Mouse (Mus musculus) heart, adult 2 months (tissue): ENCODE data around the gene Nrxn3. TPM values are rescaled to one million over a fixed set of nuclear protein-coding genes. Genes with fewer than 3 reads are reported as not detected.

Source experiments
- DNase-seq, 2 experiments: peaks; one replicate each; pipeline ENCODE4 v3.0.0; 2021
- H3K27ac ChIP-seq: fragments of 200-600 bp; 2 replicates; pipeline ENCODE4 v1.8.1; 2022
- H3K27me3 ChIP-seq: fragments of 200-500 bp; 2 replicates; pipeline ENCODE4 v1.6.1; 2012; ENCODE audit warnings: mild to moderate bottlenecking, low read length, inconsistent platforms, mixed read lengths; ENCODE audit not compliant: control insufficient read depth, insufficient read depth
- H3K36me3 ChIP-seq: fragments of 200-500 bp; 2 replicates; pipeline ENCODE4 v1.6.1; 2012; ENCODE audit warnings: low read length, inconsistent platforms; ENCODE audit not compliant: control insufficient read depth, insufficient read depth
- H3K4me1 ChIP-seq: fragments of 200-500 bp; 2 replicates; pipeline ENCODE4 v1.6.1; 2011; ENCODE audit warnings: low read length; ENCODE audit not compliant: control insufficient read depth, insufficient read depth
- H3K4me3 ChIP-seq: fragments of 200-600 bp; 2 replicates; pipeline ENCODE4 v1.8.1; 2022
- H3K79me2 ChIP-seq: fragments of 200-500 bp; replicated peaks from 2 replicates; pipeline ENCODE4 v1.6.1; 2012; ENCODE audit warnings: mild to moderate bottlenecking, inconsistent platforms, low read length, moderate library complexity, mixed read lengths; ENCODE audit not compliant: control insufficient read depth, insufficient read depth
- H3K9ac ChIP-seq: fragments of 200-500 bp; 2 replicates; pipeline ENCODE4 v1.6.1; 2012; ENCODE audit warnings: low read depth, mild to moderate bottlenecking, control low read depth, inconsistent platforms, low read length, mixed read lengths
- CTCF ChIP-seq: fragments of 200-600 bp; IDR thresholded peaks from 2 replicates; pipeline ENCODE4 v1.8.1; 2022; ENCODE audit warnings: antibody characterized with exemption, mild to moderate bottlenecking, moderate library complexity
- EP300 ChIP-seq: fragments of 200-500 bp; IDR thresholded peaks from 2 replicates; pipeline ENCODE4 v1.6.1; 2011; ENCODE audit warnings: low read depth, low read length, control low read depth; ENCODE audit not compliant: insufficient read depth
- POLR2A ChIP-seq: fragments of 200-500 bp; IDR thresholded peaks from 2 replicates; pipeline ENCODE4 v1.6.1; 2011; ENCODE audit warnings: mild to moderate bottlenecking, low read depth, low read length, control low read depth; ENCODE audit not compliant: insufficient read depth
- WGBS: fragments of 180-500 bp; shearing (Covaris S2); methylation state at CpG from one replicate; pipeline ENCODE4 v1.1.7; 2018; 5-methylcytosine and 5-hydroxymethylcytosine counted together
- intact Hi-C: fragments of 180-260 bp; cut with DNase I; formaldehyde crosslinking; loops from one replicate; pipeline ENCODE4 v1.15.1; 2025
- polyA plus RNA-seq: library from polyadenylated mRNA; depleted of rRNA; stranded (reverse); fragments of >200 nt; gene quantifications from 2 replicates; pipeline ENCODE4 v1.2.3, GENCODE M21; 2012
- total RNA-seq, 2 experiments: library from RNA; stranded (reverse); gene quantifications; 2 replicates each; pipeline ENCODE4 v1.2.3; 2021

The Nrxn3 gene
- total and polyA plus RNA-seq, 3 experiments = 0.18 to 0.31 TPM; not detected in 1

DNA sequence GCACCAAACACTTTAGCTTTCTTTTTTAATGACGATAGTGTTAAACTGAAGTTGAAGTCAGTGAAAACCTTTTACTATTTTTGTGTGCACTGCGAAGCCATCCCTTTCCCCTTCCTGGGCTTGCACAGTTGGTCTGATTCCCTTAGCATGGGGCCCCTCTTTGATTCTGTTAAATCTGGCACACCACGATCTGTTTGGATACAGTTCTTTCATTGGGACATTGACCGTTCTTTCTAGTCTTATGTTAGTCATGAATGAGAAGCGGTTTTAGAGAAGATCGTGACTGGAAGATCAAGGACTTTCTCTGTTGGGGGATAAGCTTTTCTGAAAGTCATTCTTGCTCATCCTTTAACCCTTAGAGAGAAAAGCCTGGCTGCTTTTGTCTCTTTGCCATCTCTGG, 118.7 kb downstream of the Nrxn3 start:
- Histone ChIP-seq H3K4me1 (no peaks in the 10 kb centered on the region), H3K4me3 (no peak overlapping the region), H3K27ac (no peak overlapping the region), H3K9ac (no peak overlapping the region), H3K36me3 (no peaks in the 10 kb centered on the region), H3K79me2 (no peaks in the 10 kb centered on the region), H3K27me3 (peaks cover 2% of the 10 kb centered on the region; the same call in 1 of the 2 replicates)
- no peak for DNase-seq
- WGBS = 86% methylated on average over 6 of the region's 6 CpGs
- TF ChIP-seq CTCF (no peak), POLR2A (no peak), EP300 (no peak)
- intact Hi-C loops = no loop called here

DNA sequence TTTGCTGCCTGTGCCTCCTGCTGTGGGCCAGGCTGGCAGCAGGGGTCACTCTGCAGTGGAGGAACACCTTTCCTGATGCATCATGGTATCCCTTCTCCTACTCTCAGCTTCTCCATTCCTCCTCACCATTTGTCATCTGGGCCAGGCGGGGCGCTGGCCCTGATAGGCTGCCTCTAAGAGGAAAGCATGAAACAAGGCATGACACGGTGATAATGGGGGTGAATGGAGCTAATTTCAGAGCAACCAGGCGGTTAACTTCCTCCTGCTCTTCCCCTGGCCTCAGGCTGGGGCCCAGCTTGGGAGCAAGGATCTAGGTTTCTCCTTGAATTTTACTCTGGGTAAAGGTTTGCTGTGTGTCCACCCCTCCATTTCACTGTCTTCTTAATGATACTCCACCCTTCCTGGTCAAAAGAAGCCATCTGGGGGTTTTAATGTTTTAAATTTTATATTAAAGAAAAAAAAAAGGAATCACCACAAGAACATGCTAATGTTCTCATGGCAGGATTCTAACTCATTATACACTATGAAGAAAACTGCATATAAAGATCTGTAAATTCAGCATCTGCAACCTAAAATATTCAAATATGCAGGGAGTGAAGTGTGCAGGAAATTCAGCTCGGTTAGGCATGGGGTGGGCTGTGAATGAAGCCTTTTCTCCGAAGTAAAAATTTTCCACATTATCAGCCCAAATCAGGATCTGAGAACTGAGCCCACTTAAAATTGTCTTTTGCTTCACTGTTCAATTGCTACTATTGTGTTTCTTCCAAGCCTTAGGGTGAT, 127.9 kb downstream of the Nrxn3 start:
- Histone ChIP-seq H3K27me3 (no peaks in the 10 kb centered on the region), H3K27ac (no peak overlapping the region), H3K79me2 (no peaks in the 10 kb centered on the region), H3K4me1 (no peaks in the 10 kb centered on the region), H3K9ac (no peak overlapping the region), H3K4me3 (no peak overlapping the region), H3K36me3 (no peaks in the 10 kb centered on the region)
- TF ChIP-seq POLR2A = no peak
- TF ChIP-seq CTCF = no peak
- no peak for TF ChIP-seq EP300
- intact Hi-C loops = no loop called here
- WGBS = 29% methylated on average over 6 of the region's 6 CpGs
- DNase-seq = no peak

DNA sequence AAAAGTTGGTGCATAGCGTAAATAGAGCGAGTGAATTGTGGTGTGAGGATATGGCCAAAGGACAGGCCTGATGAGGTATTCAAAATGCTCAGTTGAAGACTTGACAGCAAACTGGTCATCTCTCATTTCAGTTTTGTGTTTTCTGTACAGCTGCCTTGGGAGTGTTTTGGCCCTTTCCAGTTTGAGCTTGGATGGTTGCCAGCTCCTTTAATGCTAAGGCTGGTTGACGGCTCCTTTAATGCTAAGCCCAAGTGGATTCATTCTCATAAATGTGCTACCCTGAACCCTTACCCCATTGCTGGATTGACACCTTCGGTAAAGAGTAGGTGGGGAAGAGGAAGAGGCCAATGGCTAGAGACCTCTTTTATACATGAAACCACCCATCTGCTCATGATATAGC, 131.4 kb downstream of the Nrxn3 start:
- 72% methylated on average over 4 of the region's 4 CpGs for WGBS
- no peak overlapping the region for H3K27ac ChIP-seq
- H3K9ac ChIP-seq = no peak overlapping the region

DNA sequence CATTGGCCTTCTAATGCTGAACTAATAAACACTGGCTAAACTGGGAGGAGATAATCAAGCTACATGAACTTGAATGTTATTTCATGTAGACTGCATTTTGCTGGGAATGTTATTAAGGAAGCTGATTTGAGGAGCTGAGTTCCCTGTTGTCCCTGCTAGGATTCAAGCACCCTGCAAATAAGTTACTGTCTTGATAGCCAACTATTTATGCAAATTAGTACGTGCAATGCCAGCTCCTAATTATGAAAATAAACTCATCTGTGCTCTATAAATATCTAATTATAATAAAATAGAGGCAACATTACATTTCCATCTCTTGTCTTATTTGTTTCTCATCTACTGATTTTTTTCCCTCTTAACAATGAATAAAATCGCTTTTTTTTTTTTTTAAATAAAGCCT, 135.0 kb downstream of the Nrxn3 start:
- Histone ChIP-seq H3K4me3 (no peak overlapping the region), H3K27ac (no peak overlapping the region), H3K36me3 (no peaks in the 10 kb centered on the region), H3K79me2 (no peaks in the 10 kb centered on the region), H3K4me1 (no peaks in the 10 kb centered on the region), H3K27me3 (no peaks in the 10 kb centered on the region), H3K9ac (no peak overlapping the region)
- WGBS = 69% methylated on average over 2 of the region's 2 CpGs
- intact Hi-C loops = no loop called here
- TF ChIP-seq EP300 (no peak), CTCF (no peak), POLR2A (no peak)
- no peak for DNase-seq

More for the DNA sequence above, 131.4 kb downstream of the Nrxn3 start:
- Histone ChIP-seq H3K79me2 (no peaks in the 10 kb centered on the region), H3K4me1 (no peaks in the 10 kb centered on the region), H3K4me3 (no peak overlapping the region), H3K36me3 (no peaks in the 10 kb centered on the region), H3K27me3 (no peaks in the 10 kb centered on the region)
- DNase-seq = no peak
- intact Hi-C loops = no loop called here
- no peak for TF ChIP-seq POLR2A
- TF ChIP-seq CTCF = no peak
- no peak for TF ChIP-seq EP300

DNA sequence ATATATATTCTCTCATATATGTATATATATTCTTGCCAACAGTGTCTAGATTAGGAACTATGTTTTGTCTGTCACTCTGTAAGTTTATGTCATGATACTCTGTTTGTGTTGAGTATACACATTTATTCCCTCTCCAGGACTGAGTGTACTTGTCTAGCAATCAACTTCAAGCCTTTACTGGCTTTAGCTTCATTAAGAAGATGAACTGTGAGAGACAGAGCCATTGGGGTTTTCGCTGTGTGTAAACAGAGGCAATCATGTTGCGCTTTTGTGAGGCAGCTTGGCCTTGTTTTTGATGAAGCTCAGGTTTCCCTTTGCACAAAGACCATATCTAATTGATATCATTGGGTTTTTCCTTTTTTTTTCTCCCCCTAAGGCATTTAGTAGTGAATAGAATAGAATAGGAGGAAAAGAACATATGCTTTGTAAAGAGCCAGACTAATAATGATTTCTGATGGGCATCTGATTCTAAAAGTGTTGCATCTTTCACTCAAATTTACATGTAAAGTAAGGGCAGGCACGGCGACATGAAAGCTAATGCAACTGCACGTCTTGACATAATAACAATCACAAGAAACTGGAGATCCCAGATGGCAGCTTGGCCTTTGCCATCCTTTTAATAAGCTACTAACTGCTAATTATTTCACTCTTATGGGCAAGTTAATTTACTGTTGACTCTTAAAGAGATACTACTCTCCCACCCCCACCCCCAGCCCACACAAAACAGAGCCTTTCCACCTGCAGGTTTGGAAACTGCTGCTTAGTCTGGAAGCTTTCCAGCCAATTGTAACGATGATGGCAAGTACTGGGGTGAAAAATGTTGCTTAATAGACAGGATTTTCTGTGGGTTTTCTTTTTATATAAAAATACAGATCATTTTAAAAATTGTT, 137.0 kb downstream of the Nrxn3 start:
- no peaks in the 10 kb centered on the region for H3K36me3 ChIP-seq
- no peaks in the 10 kb centered on the region for H3K27me3 ChIP-seq
- H3K4me1 ChIP-seq = no peaks in the 10 kb centered on the region
- H3K27ac ChIP-seq = no peak overlapping the region
- H3K4me3 ChIP-seq = no peak overlapping the region
- WGBS = 72% methylated on average over 6 of the region's 6 CpGs
- intact Hi-C loops = no loop called here
- no peak for DNase-seq
- no peak for TF ChIP-seq POLR2A
- TF ChIP-seq EP300 = no peak
- TF ChIP-seq CTCF = no peak
- no peak overlapping the region for H3K9ac ChIP-seq
- no peaks in the 10 kb centered on the region for H3K79me2 ChIP-seq

DNA sequence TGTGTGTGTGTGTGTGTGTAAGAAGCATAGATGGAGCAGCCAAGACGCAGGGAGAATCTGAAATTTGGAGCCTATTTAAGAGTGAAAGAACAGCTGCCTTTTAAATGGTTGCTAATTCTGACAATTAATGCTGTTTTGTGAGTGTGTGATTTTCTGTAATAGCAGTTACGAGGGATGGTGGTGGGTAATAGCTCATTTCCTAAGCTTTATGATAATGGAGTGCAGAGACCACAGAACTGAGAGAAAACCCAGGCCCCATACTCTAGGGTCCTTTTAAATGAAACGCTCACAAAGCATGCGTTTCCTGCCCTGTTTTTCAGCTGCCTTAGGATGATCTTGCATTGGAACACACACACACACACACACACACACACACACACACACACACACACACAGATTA, 137.7 kb downstream of the Nrxn3 start:
- no peak overlapping the region for H3K4me3 ChIP-seq
- no peaks in the 10 kb centered on the region for H3K79me2 ChIP-seq
- 36% methylated on average over 4 of the region's 4 CpGs for WGBS
- H3K9ac ChIP-seq = no peak overlapping the region
- H3K27ac ChIP-seq = no peak overlapping the region
- H3K36me3 ChIP-seq = no peaks in the 10 kb centered on the region
- no peaks in the 10 kb centered on the region for H3K27me3 ChIP-seq
- intact Hi-C loops = no loop called here
- H3K4me1 ChIP-seq = no peaks in the 10 kb centered on the region
- no peak for TF ChIP-seq POLR2A
- TF ChIP-seq CTCF = no peak
- TF ChIP-seq EP300 = no peak
- DNase-seq = no peak
